Mouse (Mus musculus) midbrain, embryonic 12.5 days (tissue): ENCODE measurements around the gene Ndufb10. TPM values are rescaled to one million over a fixed set of nuclear protein-coding genes. Genes with fewer than 3 reads are reported as not detected.
"Not testable (repeated sequence)": the region's sequence is repeated elsewhere in the genome, so short reads cannot be mapped to it uniquely, and the experiment has no call there.

Experiments
- ATAC-seq: fragments of 200-750 bp; cut with Nextera tagmentation; 2 replicates; pipeline ENCODE4 v1.8.0; 2017; ENCODE audit warnings: low read depth, moderate TSS enrichment, moderate library complexity; ENCODE audit not compliant: low FRiP score
- H3K27ac ChIP-seq: fragments of 300-500 bp; sonication (generic); replicated peaks from 2 replicates; pipeline ENCODE4 v1.5.1; 2016; ENCODE audit warnings: mild to moderate bottlenecking
- H3K27me3 ChIP-seq: fragments of 300-500 bp; sonication (generic); 2 replicates; pipeline ENCODE4 v1.6.1; 2016; ENCODE audit warnings: mild to moderate bottlenecking
- H3K36me3 ChIP-seq: fragments of 300-500 bp; sonication (generic); 2 replicates; pipeline ENCODE4 v1.6.1; 2016
- H3K4me1 ChIP-seq: fragments of 300-500 bp; sonication (generic); 2 replicates; pipeline ENCODE4 v1.6.1; 2016
- H3K4me2 ChIP-seq: fragments of 300-500 bp; sonication (generic); replicated peaks from 2 replicates; pipeline ENCODE4 v1.6.1; 2016; ENCODE audit warnings: mild to moderate bottlenecking, moderate library complexity
- H3K4me3 ChIP-seq: fragments of 300-500 bp; sonication (generic); 2 replicates; pipeline ENCODE4 v1.5.1; 2016; ENCODE audit warnings: mild to moderate bottlenecking
- H3K9ac ChIP-seq: fragments of 300-500 bp; sonication (generic); replicated peaks from 2 replicates; pipeline ENCODE4 v1.6.1; 2016; ENCODE audit warnings: mild to moderate bottlenecking, moderate library complexity
- H3K9me3 ChIP-seq: fragments of 300-500 bp; sonication (generic); 2 replicates; pipeline ENCODE4 v1.6.1; 2016; ENCODE audit warnings: mild to moderate bottlenecking
- WGBS: fragments of 180-500 bp; shearing (Covaris S2); methylation state at CpG from one replicate; pipeline ENCODE4 v1.1.7; 2016; 5-methylcytosine and 5-hydroxymethylcytosine counted together
- polyA plus RNA-seq: library from polyadenylated mRNA; unstranded; fragments of >200 nt; fragmentation: Nextera tagmentation; extraction: Ambion mirVana; gene quantifications from 2 replicates; pipeline ENCODE4 v1.2.1, GENCODE M21; 2016

Ndufb10 gene
- polyA plus RNA-seq, 1 experiment from 2014 or later: 205 TPM

- no peak overlapping the region for H3K27ac ChIP-seq
- no peaks in the 10 kb centered on the region for H3K9me3 ChIP-seq
- ATAC-seq: no peak
- H3K4me2 ChIP-seq: no peak overlapping the region
- H3K9ac ChIP-seq: no peak overlapping the region
- WGBS: 80% methylated on average over 12 of the region's 12 CpGs
- peaks cover 13% of the 10 kb centered on the region for H3K4me1 ChIP-seq
- no peaks in the 10 kb centered on the region for H3K36me3 ChIP-seq
- H3K4me3 ChIP-seq: no peak overlapping the region
- H3K27me3 ChIP-seq: peaks cover 15% of the 10 kb centered on the region
Measured at GRCm38 (mm10) chr17:24732233-24732935, 8.1 kb upstream of the Ndufb10 start.

- Histone ChIP-seq H3K9ac (no peak overlapping the region), H3K27me3 (peaks cover 17% of the 10 kb centered on the region), H3K9me3 (no peaks in the 10 kb centered on the region), H3K4me2 (no peak overlapping the region), H3K27ac (no peak overlapping the region), H3K4me3 (no peak overlapping the region), H3K4me1 (peaks cover 1% of the 10 kb centered on the region), H3K36me3 (no peaks in the 10 kb centered on the region)
- WGBS: 84% methylated on average over 14 of the region's 14 CpGs
- no peak for ATAC-seq
Measured at GRCm38 (mm10) chr17:24730787-24731186, 6.5 kb upstream of the Ndufb10 start.

GRCm38 (mm10) chr17:24729067-24729466 is 4.8 kb upstream of the Ndufb10 start:
- Histone ChIP-seq H3K4me1 (no peaks in the 10 kb centered on the region), H3K36me3 (no peaks in the 10 kb centered on the region), H3K27ac (no peak overlapping the region), H3K4me3 (no peak overlapping the region), H3K4me2 (no peak overlapping the region), H3K27me3 (peaks cover 17% of the 10 kb centered on the region), H3K9me3 (no peaks in the 10 kb centered on the region), H3K9ac (no peak overlapping the region)
- ATAC-seq: no peak
- WGBS: 89% methylated on average over 6 of the region's 6 CpGs

- peaks cover 5% of the 10 kb centered on the region for H3K4me1 ChIP-seq
- H3K36me3 ChIP-seq: no peaks in the 10 kb centered on the region
- no peak overlapping the region for H3K9ac ChIP-seq
- H3K27ac ChIP-seq: no peak overlapping the region
- no peaks in the 10 kb centered on the region for H3K9me3 ChIP-seq
- H3K4me2 ChIP-seq: no peak overlapping the region
- ATAC-seq: no peak
- peaks cover 17% of the 10 kb centered on the region for H3K27me3 ChIP-seq
- no peak overlapping the region for H3K4me3 ChIP-seq
- WGBS: 79% methylated on average over 17 of the region's 17 CpGs
Measured at GRCm38 (mm10) chr17:24728184-24728583, 3.9 kb upstream of the Ndufb10 start.

DNA sequence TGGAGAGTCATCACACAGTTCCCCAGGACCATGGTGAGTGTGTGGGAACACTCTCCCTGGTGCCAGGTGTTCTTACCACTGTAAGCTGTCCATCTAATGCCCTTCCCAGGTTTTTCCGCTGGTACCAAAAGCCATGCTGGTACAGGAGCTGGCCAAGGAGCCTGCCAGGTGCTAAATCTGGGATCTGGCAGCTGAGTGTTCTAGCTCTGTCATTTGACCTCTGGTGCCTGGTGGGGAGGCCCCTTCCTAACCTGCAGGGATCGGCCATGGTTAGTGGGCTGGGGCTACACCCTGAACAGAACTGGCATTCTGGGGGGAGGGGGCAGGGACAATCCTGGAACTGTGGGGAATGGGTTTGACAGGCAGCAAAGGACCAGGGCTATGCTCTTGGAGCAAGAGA is 3.3 kb upstream of the Ndufb10 start, which contains the start of gene Rpl3l:
Gene Rpl3l (plus strand): TSS at position 203 of the 400 bp plus-strand sequence.
- Histone ChIP-seq H3K4me2 (no peak within 1 kb of the TSS), H3K4me1 (peaks cover 10% of the 10 kb centered on the region), H3K27me3 (peaks cover 17% of the 10 kb centered on the region), H3K9me3 (no peaks in the 10 kb centered on the region), H3K4me3 (no peak within 1 kb of the TSS), H3K36me3 (peaks cover under 1% of the 10 kb centered on the region; the same call in 1 of the 2 replicates), H3K27ac (no peak within 1 kb of the TSS), H3K9ac (no peak within 1 kb of the TSS)
- no peak for ATAC-seq
- WGBS: 85% methylated on average over 2 of the region's 2 CpGs

GRCm38 (mm10) chr17:24725637-24726390 is 1.5 kb upstream of the Ndufb10 start:
- Histone ChIP-seq H3K9me3 (no peaks in the 10 kb centered on the region), H3K4me2 (no peak overlapping the region), H3K36me3 (peaks cover 16% of the 10 kb centered on the region), H3K27ac (no peak overlapping the region), H3K4me3 (no peak overlapping the region), H3K9ac (no peak overlapping the region), H3K27me3 (peaks cover 13% of the 10 kb centered on the region), H3K4me1 (peaks cover 25% of the 10 kb centered on the region)
- WGBS: 66% methylated on average over 3 of the region's 3 CpGs
- ATAC-seq: no peak

DNA sequence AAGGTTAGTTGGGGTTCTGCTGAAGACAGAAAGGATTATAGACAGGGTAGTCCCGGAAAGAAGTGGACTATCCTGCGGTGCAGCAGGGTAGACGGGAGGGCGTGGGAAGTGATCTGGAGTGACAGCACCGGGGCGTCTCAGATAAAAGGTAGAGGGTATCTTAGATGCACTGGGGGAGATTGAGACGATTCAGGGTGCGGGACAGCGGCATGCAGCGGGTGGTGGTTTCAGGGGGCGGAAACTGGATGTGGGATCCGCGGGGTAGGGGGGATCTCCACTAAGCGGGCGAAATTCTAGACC is 447 bp downstream of the Ndufb10 start:
- peak overlapping the region; percentile 89 for H3K4me2 ChIP-seq
- peaks cover 31% of the 10 kb centered on the region for H3K4me1 ChIP-seq
- peaks cover 16% of the 10 kb centered on the region for H3K36me3 ChIP-seq
- no peaks in the 10 kb centered on the region for H3K9me3 ChIP-seq
- H3K27ac ChIP-seq: peak overlapping the region; percentile 82
- no peak; the same call in 1 of the 2 replicates for ATAC-seq
- H3K4me3 ChIP-seq: peak overlapping the region; percentile 73
- H3K27me3 ChIP-seq: peaks cover 13% of the 10 kb centered on the region
- WGBS: under 1% methylated on average over 15 of the region's 15 CpGs
- H3K9ac ChIP-seq: peak overlapping the region; percentile 89

DNA sequence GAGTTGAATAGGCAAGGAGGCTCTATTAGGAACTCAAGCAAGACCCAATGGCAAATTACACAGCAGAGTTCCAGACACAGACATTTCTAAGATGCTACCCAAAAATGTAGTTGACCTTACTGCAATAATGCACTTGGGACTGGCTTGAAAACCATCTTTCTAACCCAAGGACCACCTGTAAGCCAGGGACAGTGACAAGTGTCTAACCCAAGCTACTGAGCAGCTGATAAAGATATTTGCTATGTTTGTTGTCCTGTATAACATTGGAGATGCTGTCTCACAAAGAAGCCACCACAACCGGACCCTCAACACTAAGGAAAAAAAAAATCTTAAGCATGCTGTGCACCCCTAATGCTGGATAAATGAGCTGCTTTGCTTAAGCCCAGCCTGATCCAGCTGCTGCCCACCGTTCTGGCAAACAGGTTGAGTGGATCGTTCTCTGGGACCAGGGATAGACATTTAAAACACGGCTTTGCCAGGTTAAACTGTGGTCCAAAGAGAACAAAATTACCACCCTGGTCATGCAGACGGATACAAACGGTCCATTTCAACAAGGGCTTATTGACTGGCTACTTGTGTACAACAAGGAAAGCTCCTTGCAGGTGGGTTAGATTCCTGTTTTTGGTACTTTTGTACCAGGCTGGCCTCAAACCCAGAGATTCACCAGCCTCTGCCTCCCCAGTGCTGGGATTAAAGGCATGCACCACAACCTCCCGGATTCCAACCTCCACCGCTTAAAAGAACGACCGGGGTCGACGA is 977 bp downstream of the Ndufb10 start:
- Histone ChIP-seq H3K4me3 (peak overlapping the region; percentile 73), H3K9ac (peak overlapping the region; percentile 89), H3K4me1 (peaks cover 33% of the 10 kb centered on the region), H3K27me3 (peaks cover 9% of the 10 kb centered on the region), H3K9me3 (no peaks in the 10 kb centered on the region), H3K27ac (peak overlapping the region; percentile 82), H3K4me2 (peak overlapping the region; percentile 89), H3K36me3 (peaks cover 16% of the 10 kb centered on the region)
- WGBS: 3% methylated on average over 12 of the region's 12 CpGs
- ATAC-seq: no peak

DNA sequence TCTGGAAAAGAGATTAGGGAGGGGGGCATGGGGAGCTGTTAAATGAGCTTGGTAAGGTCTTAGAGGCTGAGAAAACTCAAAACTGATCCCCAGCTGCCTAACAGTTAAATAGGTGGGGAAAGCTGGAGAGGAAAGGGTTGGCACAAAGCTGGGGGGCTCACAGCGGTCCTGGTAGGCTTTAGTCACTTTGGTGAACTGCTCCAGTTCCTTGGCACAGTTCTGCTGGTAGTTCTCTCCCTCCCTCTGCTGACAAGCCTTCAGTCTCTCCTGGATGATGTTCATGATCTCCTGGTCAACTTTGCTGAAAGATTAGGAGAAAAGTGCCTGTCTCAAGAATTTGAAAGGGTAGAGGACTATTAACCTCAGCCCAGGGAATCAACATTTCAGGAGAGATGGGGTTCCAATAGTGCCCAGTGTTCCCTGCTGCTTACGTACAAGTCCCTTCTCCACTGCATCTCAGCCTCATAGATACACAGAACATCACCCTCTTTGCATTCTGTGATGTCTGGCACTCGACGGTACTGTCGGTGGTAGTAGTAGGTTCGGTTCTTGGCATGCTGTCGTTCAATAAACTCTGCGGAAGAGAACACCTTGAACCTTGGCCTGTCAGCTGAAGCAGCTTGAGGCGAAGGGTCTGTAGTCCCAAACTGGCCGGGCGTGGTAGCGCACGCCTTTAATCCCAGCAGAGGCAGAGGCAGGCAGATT is 1.9 kb downstream of the Ndufb10 start:
- peak overlapping the region; percentile 8; the same call in 1 of the 2 replicates for H3K4me3 ChIP-seq

DNA sequence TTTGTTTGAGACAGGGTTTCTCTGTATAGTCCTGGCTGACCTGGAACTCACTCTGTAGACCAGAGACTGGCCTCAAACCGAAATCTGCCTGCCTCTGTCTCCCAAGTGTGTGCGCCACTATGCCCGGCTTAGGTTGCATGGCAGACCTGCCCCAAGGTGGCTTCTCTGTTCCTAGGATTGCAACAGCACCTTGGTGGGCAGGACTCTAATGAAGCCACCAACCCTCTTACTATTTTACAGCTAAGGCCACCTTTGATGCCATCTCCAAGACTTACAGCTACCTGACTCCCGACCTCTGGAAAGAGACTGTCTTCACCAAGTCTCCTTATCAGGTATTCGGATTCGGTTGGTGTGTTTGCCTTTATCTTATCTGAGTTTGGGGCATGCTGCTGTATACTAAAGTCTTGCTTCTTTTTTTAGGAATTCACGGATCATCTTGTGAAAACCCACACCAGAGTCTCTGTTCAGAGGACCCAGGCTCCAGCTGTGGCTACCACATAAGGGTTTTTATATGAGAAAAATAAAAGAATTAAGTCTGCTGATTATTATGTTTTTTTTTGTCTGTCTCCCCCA is 2.8 kb downstream of the Ndufb10 start:
- WGBS: 71% methylated on average over 7 of the region's 7 CpGs
- H3K27ac ChIP-seq, H3K27me3 ChIP-seq, H3K9me3 ChIP-seq, ATAC-seq: not testable (repeated sequence)
- Histone ChIP-seq H3K4me1 (peaks cover 33% of the 10 kb centered on the region), H3K9ac (peak overlapping the region; percentile 32; the same call in 1 of the 2 replicates), H3K36me3 (peaks cover 24% of the 10 kb centered on the region), H3K4me2 (peak overlapping the region; percentile 81), H3K4me3 (peak overlapping the region; percentile 36)

More for the DNA sequence above, 1.9 kb downstream of the Ndufb10 start:
- peaks cover 2% of the 10 kb centered on the region for H3K27me3 ChIP-seq
- H3K4me2 ChIP-seq: peak overlapping the region; percentile 89
- H3K9me3 ChIP-seq: no peaks in the 10 kb centered on the region
- H3K27ac ChIP-seq: no peak overlapping the region
- H3K36me3 ChIP-seq: peaks cover 16% of the 10 kb centered on the region
- peaks cover 33% of the 10 kb centered on the region for H3K4me1 ChIP-seq
- H3K9ac ChIP-seq: 0 out of 2 replicates have a peak overlapping the region, but pooled peaks have one; percentile 34
- no peak for ATAC-seq
- WGBS: 36% methylated on average over 13 of the region's 13 CpGs

DNA sequence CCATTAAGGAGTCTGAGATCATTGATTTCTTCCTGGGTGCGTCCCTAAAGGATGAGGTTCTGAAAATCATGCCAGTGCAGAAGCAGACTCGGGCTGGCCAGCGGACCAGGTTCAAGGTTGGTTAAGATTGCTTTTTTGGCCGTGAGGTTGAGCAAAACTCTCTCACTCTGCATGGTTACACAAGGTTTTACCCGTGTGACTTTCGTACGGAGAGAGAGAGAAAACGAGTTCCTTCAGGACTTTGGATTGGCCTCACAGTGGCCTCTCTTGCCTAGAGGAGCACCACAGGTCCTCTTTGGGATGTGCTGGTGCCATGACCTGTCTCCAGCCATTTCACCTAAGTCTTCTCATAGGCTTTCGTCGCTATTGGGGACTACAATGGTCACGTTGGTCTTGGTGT is 3.7 kb downstream of the Ndufb10 start:
- WGBS: under 1% methylated on average over 11 of the region's 11 CpGs
- Histone ChIP-seq H3K9ac (peak overlapping the region; percentile 85), H3K36me3 (peaks cover 27% of the 10 kb centered on the region), H3K4me2 (peak overlapping the region; percentile 81), H3K4me1 (peaks cover 33% of the 10 kb centered on the region), H3K4me3 (peak overlapping the region; percentile 67)
- not testable (repeated sequence) for H3K27me3 ChIP-seq, ATAC-seq, H3K9me3 ChIP-seq, H3K27ac ChIP-seq
